Mouse (Mus musculus): ENCODE data around the gene Bcl2a1d.
"Not testable (repeated sequence)": the region's sequence is repeated elsewhere in the genome, so short reads cannot be mapped to it uniquely, and the experiment has no call there.

DNA sequence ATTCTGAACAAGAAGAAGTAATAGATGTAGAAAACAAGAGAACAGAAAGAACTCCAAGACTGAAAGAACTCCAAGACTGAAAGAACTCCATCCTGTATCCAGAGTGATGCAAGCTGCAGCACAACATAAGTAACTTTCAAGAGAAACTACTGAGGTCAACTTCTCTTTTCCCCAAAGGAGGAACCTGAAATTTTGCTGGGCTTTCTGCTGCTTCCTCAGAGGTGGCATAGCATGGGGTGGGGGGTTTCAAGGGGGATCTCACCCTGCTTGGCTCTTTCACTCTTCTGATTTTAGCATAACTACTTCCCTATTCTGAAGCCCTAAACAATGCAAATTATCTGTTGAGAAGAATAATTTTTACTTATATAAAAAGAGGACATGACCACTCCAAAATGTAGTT lies 3.6 kb upstream of the Bcl2a1d start:
- not testable (repeated sequence) for TF ChIP-seq FLI1 (IDR thresholded peaks at IDR 0.05; ENCODE audit: low read length); GATA1 (IDR thresholded peaks at IDR 0.05; ENCODE audit: borderline replicate concordance, low read length)

All from megakaryocyte, embryonic 14.5 days (primary cell).